16 mouse cellular contexts compared by ENCODE assay signal in genomic region chr9:42757012-42757640, GRCm38 (mm10).
"Had no signal": no experiment of that assay in that cellular context is flagged by ENCODE, and none has a peak within 500 bp of the region (broad histone marks: within the 10 kb centered on the region; RNA-seq: fewer than 3 reads in every experiment).

No protein-coding gene starts in this region.

- H3K27ac ChIP-seq: layer of hippocampus, adult 2 months; limb, embryonic 13.5 days; liver, embryonic 14.5 days; midbrain, embryonic 10.5 days; neural tube, embryonic 13.5 days had no signal

- H3K36me3 ChIP-seq: limb, embryonic 13.5 days; midbrain, embryonic 10.5 days; neural tube, embryonic 13.5 days had no signal

- H3K4me3 ChIP-seq: layer of hippocampus, adult 2 months; limb, embryonic 13.5 days; midbrain, embryonic 10.5 days; neural tube, embryonic 13.5 days had no signal

- H3K27me3 ChIP-seq: limb, embryonic 13.5 days; neural tube, embryonic 13.5 days had no signal

- H3K9ac ChIP-seq: limb, embryonic 13.5 days; liver, embryonic 14.5 days; lung, embryonic 14.5 days; neural tube, embryonic 13.5 days had no signal

- DNase-seq: kidney, adult 9 months; kidney, postnatal 10 days; kidney, postnatal 4 days; lung, embryonic 14.5 days; lung, postnatal 10 days; lung, postnatal 4 days; retina, postnatal 1 day; right cerebral cortex, postnatal 4 days; spleen, adult 18-20 months; thymus, postnatal 36 days had no signal

- ATAC-seq: midbrain, embryonic 16.5 days had no signal

- H3K9me3 ChIP-seq: limb, embryonic 13.5 days; midbrain, embryonic 10.5 days; neural tube, embryonic 13.5 days had no signal

- H3K4me2 ChIP-seq: limb, embryonic 13.5 days; lung, embryonic 14.5 days; neural tube, embryonic 13.5 days had no signal
